Mouse (Mus musculus) hindbrain, embryonic 10.5 days (tissue): ENCODE measurements around the gene Lnx2. TPM values are rescaled to one million over a fixed set of nuclear protein-coding genes. Genes with fewer than 3 reads are reported as not detected.

Source experiments
- DNase-seq: peaks from one replicate; pipeline ENCODE4 v3.0.0-alpha.2; 2017; ENCODE audit warnings: low spot score
- H3K27ac ChIP-seq: fragments of 300-500 bp; sonication (generic); 2 replicates; pipeline ENCODE4 v1.5.1; 2016; ENCODE audit warnings: mild to moderate bottlenecking, moderate library complexity
- H3K27me3 ChIP-seq: fragments of 300-500 bp; sonication (generic); 2 replicates; pipeline ENCODE4 v1.6.1; 2016; ENCODE audit warnings: mild to moderate bottlenecking; ENCODE audit not compliant: poor library complexity, insufficient read depth, severe bottlenecking
- H3K36me3 ChIP-seq: fragments of 300-500 bp; sonication (generic); 2 replicates; pipeline ENCODE4 v1.6.1; 2016; ENCODE audit warnings: mild to moderate bottlenecking, moderate library complexity
- H3K4me1 ChIP-seq: fragments of 300-500 bp; sonication (generic); replicated peaks from 2 replicates; pipeline ENCODE4 v1.6.1; 2016; ENCODE audit warnings: mild to moderate bottlenecking
- H3K4me3 ChIP-seq: fragments of 300-500 bp; sonication (generic); 2 replicates; pipeline ENCODE4 v1.5.1; 2016; ENCODE audit warnings: mild to moderate bottlenecking, moderate library complexity
- H3K9me3 ChIP-seq: fragments of 300-500 bp; sonication (generic); 2 replicates; pipeline ENCODE4 v1.6.1; 2016; ENCODE audit warnings: mild to moderate bottlenecking, moderate library complexity
- WGBS: fragments of 180-500 bp; shearing (Covaris S2); methylation state at CpG from one replicate; pipeline ENCODE4 v1.1.7; 2016; 5-methylcytosine and 5-hydroxymethylcytosine counted together
- polyA plus RNA-seq: library from polyadenylated mRNA; unstranded; fragments of >200 nt; fragmentation: Nextera tagmentation; extraction: Ambion mirVana; gene quantifications from 2 replicates; pipeline ENCODE4 v1.2.1, GENCODE M21; 2016

Lnx2 gene
- polyA plus RNA-seq, 1 experiment from 2014 or later, result 8.2 TPM

- Histone ChIP-seq H3K9me3 (no peaks in the 10 kb centered on the region), H3K27ac (no peak overlapping the region), H3K4me3 (no peak overlapping the region), H3K27me3 (no peaks in the 10 kb centered on the region), H3K36me3 (peaks cover 68% of the 10 kb centered on the region), H3K4me1 (no peaks in the 10 kb centered on the region)
- 93% methylated on average over 4 of the region's 4 CpGs for WGBS
- DNase-seq, result no peak
Observed at GRCm38 (mm10) chr5:147096586-147096985, 20.2 kb upstream of the Lnx2 start.

- peaks cover 61% of the 10 kb centered on the region for H3K36me3 ChIP-seq
- H3K4me3 ChIP-seq, result no peak overlapping the region
- 94% methylated on average over 6 of the region's 6 CpGs for WGBS
Observed at GRCm38 (mm10) chr5:147094296-147094695, 17.9 kb upstream of the Lnx2 start.

GRCm38 (mm10) chr5:147092448-147092847 is 16.1 kb upstream of the Lnx2 start:
- 94% methylated on average over 7 of the region's 7 CpGs for WGBS
- no peaks in the 10 kb centered on the region for H3K9me3 ChIP-seq
- no peaks in the 10 kb centered on the region for H3K4me1 ChIP-seq
- peaks cover 59% of the 10 kb centered on the region for H3K36me3 ChIP-seq
- no peak for DNase-seq
- no peaks in the 10 kb centered on the region for H3K27me3 ChIP-seq
- H3K27ac ChIP-seq, result no peak overlapping the region
- no peak overlapping the region for H3K4me3 ChIP-seq

More at GRCm38 (mm10) chr5:147094296-147094695, 17.9 kb upstream of the Lnx2 start:
- no peak for DNase-seq
- no peaks in the 10 kb centered on the region for H3K27me3 ChIP-seq
- no peaks in the 10 kb centered on the region for H3K9me3 ChIP-seq
- H3K4me1 ChIP-seq, result no peaks in the 10 kb centered on the region
- H3K27ac ChIP-seq, result no peak overlapping the region

- DNase-seq, result no peak
- Histone ChIP-seq H3K27me3 (no peaks in the 10 kb centered on the region), H3K9me3 (no peaks in the 10 kb centered on the region), H3K4me3 (no peak overlapping the region), H3K4me1 (no peaks in the 10 kb centered on the region), H3K27ac (no peak overlapping the region), H3K36me3 (peaks cover 59% of the 10 kb centered on the region)
- WGBS, result 90% methylated on average over 11 of the region's 11 CpGs
Observed at GRCm38 (mm10) chr5:147090256-147090963, 14.0 kb upstream of the Lnx2 start.

- Histone ChIP-seq H3K9me3 (no peaks in the 10 kb centered on the region), H3K27me3 (no peaks in the 10 kb centered on the region), H3K27ac (no peak overlapping the region), H3K4me3 (no peak overlapping the region), H3K4me1 (no peaks in the 10 kb centered on the region), H3K36me3 (peaks cover 58% of the 10 kb centered on the region)
- whole genome bisulfite sequencing, result 85% methylated on average over 3 of the region's 3 CpGs
- no peak for DNase-seq
Observed at GRCm38 (mm10) chr5:147089836-147090235, 13.4 kb upstream of the Lnx2 start.

GRCm38 (mm10) chr5:147086816-147087215 is 10.4 kb upstream of the Lnx2 start:
- no peaks in the 10 kb centered on the region for H3K9me3 ChIP-seq
- 93% methylated on average over 4 of the region's 4 CpGs for WGBS
- no peak overlapping the region for H3K4me3 ChIP-seq
- H3K27me3 ChIP-seq, result no peaks in the 10 kb centered on the region
- no peak overlapping the region for H3K27ac ChIP-seq
- H3K36me3 ChIP-seq, result peaks cover 53% of the 10 kb centered on the region
- H3K4me1 ChIP-seq, result no peaks in the 10 kb centered on the region
- DNase-seq, result no peak

GRCm38 (mm10) chr5:147085201-147085894 is 9.0 kb upstream of the Lnx2 start:
- Histone ChIP-seq H3K36me3 (peaks cover 61% of the 10 kb centered on the region), H3K9me3 (no peaks in the 10 kb centered on the region), H3K4me3 (no peak overlapping the region), H3K27me3 (no peaks in the 10 kb centered on the region), H3K27ac (no peak overlapping the region), H3K4me1 (no peaks in the 10 kb centered on the region)
- 95% methylated on average over 9 of the region's 9 CpGs for WGBS
- DNase-seq, result no peak

GRCm38 (mm10) chr5:147078110-147078900 is 1.9 kb upstream of the Lnx2 start:
- H3K27me3 ChIP-seq, result no peaks in the 10 kb centered on the region; the same call in 1 of the 2 replicates
- H3K9me3 ChIP-seq, result no peaks in the 10 kb centered on the region
- H3K4me3 ChIP-seq, result peak overlapping the region; percentile 91
- 66% methylated on average over 11 of the region's 11 CpGs for WGBS
- H3K4me1 ChIP-seq, result peaks cover 28% of the 10 kb centered on the region
- peaks cover 26% of the 10 kb centered on the region for H3K36me3 ChIP-seq
- DNase-seq, result no peak
- peak overlapping the region; percentile 91 for H3K27ac ChIP-seq

GRCm38 (mm10) chr5:147077305-147078034 is 1.1 kb upstream of the Lnx2 start:
- Histone ChIP-seq H3K4me1 (peaks cover 28% of the 10 kb centered on the region), H3K27me3 (no peaks in the 10 kb centered on the region; the same call in 1 of the 2 replicates), H3K9me3 (no peaks in the 10 kb centered on the region), H3K36me3 (peaks cover 26% of the 10 kb centered on the region), H3K27ac (peak overlapping the region; percentile 91), H3K4me3 (peak overlapping the region; percentile 91)
- DNase-seq, result peak; percentile 89
- WGBS, result under 1% methylated on average over 53 of the region's 57 CpGs

GRCm38 (mm10) chr5:147076799-147077165 is 396 bp upstream of the Lnx2 start, which contains the start of gene Polr1d:
Polr1d (plus strand) TSS chr5:147077050.
- H3K36me3 ChIP-seq, result peaks cover 26% of the 10 kb centered on the region
- H3K27me3 ChIP-seq, result no peaks in the 10 kb centered on the region; the same call in 1 of the 2 replicates
- DNase-seq, result no peak
- peak within 1 kb of the TSS; percentile 91 for H3K27ac ChIP-seq
- peaks cover 32% of the 10 kb centered on the region for H3K4me1 ChIP-seq
- no peaks in the 10 kb centered on the region for H3K9me3 ChIP-seq
- peak within 1 kb of the TSS; percentile 91 for H3K4me3 ChIP-seq
- 0% methylated on average over 17 of the region's 17 CpGs for WGBS

GRCm38 (mm10) chr5:147075103-147076025 is 1.0 kb downstream of the Lnx2 start:
- H3K9me3 ChIP-seq, result no peaks in the 10 kb centered on the region
- DNase-seq, result no peak
- peaks cover 17% of the 10 kb centered on the region for H3K36me3 ChIP-seq
- peak overlapping the region; percentile 91 for H3K27ac ChIP-seq
- peak overlapping the region; percentile 91 for H3K4me3 ChIP-seq
- WGBS, result 18% methylated on average over 21 of the region's 21 CpGs
- H3K4me1 ChIP-seq, result peaks cover 38% of the 10 kb centered on the region
- H3K27me3 ChIP-seq, result no peaks in the 10 kb centered on the region; the same call in 1 of the 2 replicates
